Mouse (Mus musculus) gastrocnemius, postnatal 25 days (tissue): ENCODE results near the gene Cct8l1. TPM values are rescaled to one million over a fixed set of nuclear protein-coding genes. Genes with fewer than 3 reads are reported as not detected.

Experiments used
- DNase-seq: peaks from one replicate; pipeline ENCODE4 v3.0.0; 2022
- long read RNA-seq, 2 experiments: library from polyadenylated mRNA; stranded (forward); transcript quantifications; one replicate each; pipeline ENCODE4 v2.0.0; 2021
- total RNA-seq, 2 experiments: library from RNA; stranded (reverse); gene quantifications; 1 replicate in 1 of 2; 2 replicates in 1 of 2; pipeline ENCODE4 v1.2.3; 2021

Gene Cct8l1
- total RNA-seq: under 1 TPM in 1 of 2 experiments, not detected in 1; 0.27 TPM
- long read RNA-seq, experiment 1: 0 reads
- long read RNA-seq, experiment 2: 0 reads

GRCm38 (mm10) chr5:25515767-25516166 lies at the start of gene Cct8l1:
Gene Cct8l1, plus strand, starts transcription at chr5:25516067.
- no peak for DNase-seq

GRCm38 (mm10) chr5:25472070-25472469 lies 43.8 kb upstream of the Cct8l1 start:
- DNase-seq: no peak

GRCm38 (mm10) chr5:25475789-25476188 lies 40.1 kb upstream of the Cct8l1 start:
- no peak for DNase-seq

- DNase-seq: no peak
Observed at GRCm38 (mm10) chr5:25478863-25479262, 37.0 kb upstream of the Cct8l1 start.

- DNase-seq: no peak
Observed at GRCm38 (mm10) chr5:25496652-25497051, 19.2 kb upstream of the Cct8l1 start.

- DNase-seq: no peak
Observed at GRCm38 (mm10) chr5:25497369-25497719, 18.5 kb upstream of the Cct8l1 start.

GRCm38 (mm10) chr5:25497720-25498345 lies 18.0 kb upstream of the Cct8l1 start:
- DNase-seq: peak; percentile 72

GRCm38 (mm10) chr5:25498346-25498820 lies 17.5 kb upstream of the Cct8l1 start, which contains the start of gene Kmt2c:
Gene Kmt2c, minus strand, starts transcription at chr5:25498783.
- DNase-seq: peak; percentile 74

- DNase-seq: peak; percentile 82
Observed at GRCm38 (mm10) chr5:25498821-25499422, 16.9 kb upstream of the Cct8l1 start.

- DNase-seq: peak; percentile 97
Observed at GRCm38 (mm10) chr5:25499423-25500398, 16.2 kb upstream of the Cct8l1 start.

GRCm38 (mm10) chr5:25500686-25501085 lies 15.2 kb upstream of the Cct8l1 start:
- no peak for DNase-seq

GRCm38 (mm10) chr5:25506041-25506440 lies 9.8 kb upstream of the Cct8l1 start:
- peak; percentile 15 for DNase-seq

- no peak for DNase-seq
Observed at GRCm38 (mm10) chr5:25516301-25516895, 531 bp downstream of the Cct8l1 start.

- no peak for DNase-seq
Observed at GRCm38 (mm10) chr5:25517550-25517949, 1.7 kb downstream of the Cct8l1 start.

- peak; percentile 27 for DNase-seq
Observed at GRCm38 (mm10) chr5:25519820-25520219, 4.0 kb downstream of the Cct8l1 start.

GRCm38 (mm10) chr5:25521461-25521860 lies 5.6 kb downstream of the Cct8l1 start:
- DNase-seq: no peak

GRCm38 (mm10) chr5:25526116-25526515 lies 10.2 kb downstream of the Cct8l1 start:
- peak; percentile 72 for DNase-seq

- DNase-seq: peak; percentile 71
Observed at GRCm38 (mm10) chr5:25526926-25527325, 11.1 kb downstream of the Cct8l1 start.

GRCm38 (mm10) chr5:25527971-25528370 lies 12.1 kb downstream of the Cct8l1 start:
- no peak for DNase-seq

GRCm38 (mm10) chr5:25528851-25529528 lies 13.1 kb downstream of the Cct8l1 start:
- no peak for DNase-seq
